Mouse (Mus musculus): ENCODE measurements around the gene Clcnka. TPM values are rescaled to one million over a fixed set of nuclear protein-coding genes. Genes with fewer than 3 reads are reported as not detected.

The Clcnka gene
- polyA plus RNA-seq, 1 experiment from 2014 or later: not detected

DNA sequence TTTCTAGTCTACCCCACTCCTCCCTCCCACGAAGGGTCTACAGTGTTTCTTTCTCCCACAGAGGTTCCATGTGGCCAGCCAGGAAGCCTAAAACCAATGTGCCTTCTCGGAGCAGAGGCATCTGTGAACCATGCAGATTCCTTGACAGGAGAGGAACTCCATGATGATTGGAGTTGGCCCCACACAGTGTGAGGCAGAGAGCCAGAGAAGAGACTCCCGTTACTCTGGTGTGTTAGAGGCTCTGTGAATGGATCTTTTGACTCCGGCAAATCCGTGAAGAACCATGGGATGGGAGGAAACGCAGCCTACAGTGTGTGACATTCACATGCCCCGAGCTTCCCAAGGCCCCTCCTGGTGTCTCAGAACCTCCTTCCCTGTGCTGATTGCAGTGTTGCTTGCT, 55.0 kb downstream of the Clcnka start:
- ATAC-seq (ENCODE audit: low FRiP score): no peak
- H3K9ac ChIP-seq (replicated peaks): no peak overlapping the region
- H3K4me1 ChIP-seq: peaks cover 4% of the 10 kb centered on the region
- no peaks in the 10 kb centered on the region for H3K9me3 ChIP-seq (replicated peaks)
- no peak overlapping the region for H3K4me2 ChIP-seq
- 65% methylated on average over 7 of the region's 7 CpGs for WGBS
- H3K27me3 ChIP-seq (replicated peaks): no peaks in the 10 kb centered on the region
- H3K27ac ChIP-seq (replicated peaks): no peak overlapping the region
- no peak overlapping the region for H3K4me3 ChIP-seq (replicated peaks)
- no peaks in the 10 kb centered on the region for H3K36me3 ChIP-seq

DNA sequence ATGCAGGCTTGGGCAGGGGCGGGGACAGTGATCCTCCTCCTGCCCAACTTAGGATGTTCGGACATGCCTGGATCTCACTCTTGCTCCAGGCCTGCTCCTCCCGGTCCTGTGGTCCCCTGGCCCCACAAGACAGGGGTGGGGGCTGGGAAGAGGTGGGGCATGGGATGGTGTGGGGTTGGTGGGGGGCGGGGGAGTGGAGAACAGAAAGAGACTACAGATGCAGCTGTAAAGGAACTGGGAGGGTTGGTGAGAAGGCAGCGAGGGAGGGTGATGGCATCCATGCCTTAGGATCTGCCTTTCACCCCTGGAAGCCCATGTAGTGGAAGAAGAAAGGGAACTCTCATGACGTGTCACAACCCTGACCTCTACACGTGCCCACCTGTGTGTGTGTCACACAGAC, 57.0 kb downstream of the Clcnka start:
- peaks cover 12% of the 10 kb centered on the region for H3K4me1 ChIP-seq
- no peak for ATAC-seq (ENCODE audit: low FRiP score)
- no peak overlapping the region for H3K4me3 ChIP-seq (replicated peaks)
- H3K9me3 ChIP-seq (replicated peaks): no peaks in the 10 kb centered on the region
- no peaks in the 10 kb centered on the region for H3K36me3 ChIP-seq
- H3K27ac ChIP-seq (replicated peaks): no peak overlapping the region
- no peak overlapping the region for H3K4me2 ChIP-seq
- no peak overlapping the region for H3K9ac ChIP-seq (replicated peaks)
- H3K27me3 ChIP-seq (replicated peaks): no peaks in the 10 kb centered on the region
- 78% methylated on average over 7 of the region's 7 CpGs for WGBS

DNA sequence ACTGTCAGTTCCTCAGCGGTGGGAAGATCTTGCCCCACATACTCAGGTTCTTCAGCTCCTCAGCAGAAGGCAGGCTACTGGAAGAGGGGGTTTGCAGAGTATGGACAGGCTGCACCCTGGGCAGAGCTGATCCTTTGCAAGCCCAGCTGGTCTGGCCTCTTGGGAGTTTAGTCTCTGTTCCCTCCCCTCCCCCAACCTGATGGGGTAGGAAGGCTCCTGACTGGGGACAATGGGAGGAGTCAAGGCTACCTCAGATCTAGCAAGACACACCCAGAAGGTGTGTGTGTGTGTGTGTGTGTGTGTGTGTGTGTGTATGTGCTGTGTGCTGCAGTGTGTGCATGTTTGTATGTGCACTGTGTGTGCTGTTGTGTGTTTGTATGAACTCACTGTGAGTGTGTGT, 59.7 kb downstream of the Clcnka start:
- H3K4me3 ChIP-seq (replicated peaks): no peak overlapping the region
- no peak for ATAC-seq (ENCODE audit: low FRiP score)
- H3K27me3 ChIP-seq (replicated peaks): no peaks in the 10 kb centered on the region
- no peak overlapping the region for H3K27ac ChIP-seq (replicated peaks)
- no peak overlapping the region for H3K9ac ChIP-seq (replicated peaks)
- H3K9me3 ChIP-seq (replicated peaks): no peaks in the 10 kb centered on the region
- 40% methylated on average over 1 of the region's 1 CpGs for WGBS
- H3K36me3 ChIP-seq: no peaks in the 10 kb centered on the region
- peaks cover 31% of the 10 kb centered on the region for H3K4me1 ChIP-seq
- no peak overlapping the region for H3K4me2 ChIP-seq

DNA sequence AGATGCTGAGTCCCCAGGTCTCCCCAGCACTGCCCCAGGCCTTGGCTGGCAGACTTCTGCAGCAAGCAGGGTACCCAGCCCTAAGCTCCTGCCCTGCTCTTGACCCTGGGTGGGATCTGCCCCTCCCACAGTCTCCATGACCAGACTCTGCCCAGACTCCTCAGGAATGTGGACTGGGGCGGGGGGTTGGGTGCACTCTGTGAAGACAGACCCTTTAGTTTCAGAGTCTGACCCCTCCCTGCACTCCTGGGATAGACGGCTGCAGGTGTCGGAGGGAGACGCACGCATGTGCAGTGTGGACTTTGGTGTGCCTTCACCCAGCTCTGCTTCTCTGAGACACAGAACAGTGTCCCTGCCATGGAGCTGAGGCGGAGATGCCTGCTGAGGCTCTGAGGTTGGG, 60.5 kb downstream of the Clcnka start:
- no peak overlapping the region for H3K27ac ChIP-seq (replicated peaks)
- 20% methylated on average over 6 of the region's 6 CpGs for WGBS
- H3K36me3 ChIP-seq: no peaks in the 10 kb centered on the region
- H3K27me3 ChIP-seq (replicated peaks): no peaks in the 10 kb centered on the region
- peaks cover 31% of the 10 kb centered on the region for H3K4me1 ChIP-seq
- H3K9me3 ChIP-seq (replicated peaks): no peaks in the 10 kb centered on the region
- H3K4me2 ChIP-seq: no peak overlapping the region
- ATAC-seq (ENCODE audit: low FRiP score): no peak
- H3K9ac ChIP-seq (replicated peaks): no peak overlapping the region
- H3K4me3 ChIP-seq (replicated peaks): no peak overlapping the region

DNA sequence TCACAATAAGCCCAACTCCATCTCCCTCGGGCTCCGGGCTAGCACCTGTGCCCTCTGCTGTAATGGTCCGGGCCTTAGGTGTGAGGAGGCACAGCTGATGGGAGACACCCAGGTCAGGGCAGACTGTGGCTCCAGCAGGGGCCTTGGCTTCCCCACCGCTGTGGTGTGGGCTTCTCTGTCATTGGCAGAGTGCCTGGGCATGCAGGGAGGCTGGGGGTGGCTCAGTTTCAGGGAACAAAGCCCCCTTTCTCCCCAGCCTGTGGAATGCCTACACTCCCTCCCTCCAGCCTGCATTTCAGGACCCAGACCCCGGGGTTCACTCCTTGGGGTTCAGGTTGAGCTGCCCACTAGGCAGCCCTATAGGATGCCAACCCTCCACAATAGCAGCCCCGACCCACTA, 62.3 kb downstream of the Clcnka start:
- Histone ChIP-seq H3K4me1 (peaks cover 31% of the 10 kb centered on the region), H3K27me3 (replicated peaks) (no peaks in the 10 kb centered on the region), H3K4me2 (no peak overlapping the region), H3K27ac (replicated peaks) (peak overlapping the region; percentile 64), H3K9me3 (replicated peaks) (no peaks in the 10 kb centered on the region), H3K9ac (replicated peaks) (no peak overlapping the region), H3K4me3 (replicated peaks) (no peak overlapping the region), H3K36me3 (no peaks in the 10 kb centered on the region)
- no peak for ATAC-seq (ENCODE audit: low FRiP score)
- WGBS: 45% methylated on average over 6 of the region's 6 CpGs

DNA sequence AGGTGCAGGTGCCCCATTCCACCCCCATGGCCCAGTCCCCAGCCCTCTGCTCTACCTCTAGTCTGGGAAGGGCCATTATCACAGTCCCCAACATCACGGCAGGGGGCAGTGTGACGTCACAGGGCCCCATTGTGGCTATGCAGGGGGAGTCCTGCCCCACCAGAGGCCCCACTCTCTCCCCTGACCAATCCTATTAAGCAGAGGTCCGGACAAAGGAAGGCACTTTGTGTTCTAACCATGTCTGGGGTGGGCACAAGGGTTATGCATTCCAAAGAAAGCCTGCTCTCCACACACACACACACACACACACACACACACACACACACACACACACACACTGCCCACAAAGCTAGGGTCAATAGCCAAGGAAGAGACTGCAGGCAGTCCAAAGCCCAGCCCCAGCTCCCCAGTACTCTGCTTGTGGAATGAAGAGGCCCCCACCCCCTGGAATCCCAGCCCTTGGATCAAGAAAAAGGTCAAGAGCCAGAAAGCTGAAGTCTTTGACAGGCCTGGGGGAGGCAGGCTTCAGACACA, 63.2 kb downstream of the Clcnka start:
- Histone ChIP-seq H3K4me1 (peaks cover 31% of the 10 kb centered on the region), H3K4me3 (replicated peaks) (no peak overlapping the region), H3K4me2 (no peak overlapping the region), H3K36me3 (no peaks in the 10 kb centered on the region), H3K27me3 (replicated peaks) (no peaks in the 10 kb centered on the region), H3K27ac (replicated peaks) (peak overlapping the region; percentile 64), H3K9ac (replicated peaks) (no peak overlapping the region), H3K9me3 (replicated peaks) (no peaks in the 10 kb centered on the region)
- ATAC-seq (ENCODE audit: low FRiP score): peak; percentile 22; the same call in 1 of the 2 replicates
- 7% methylated on average over 3 of the region's 3 CpGs for WGBS

DNA sequence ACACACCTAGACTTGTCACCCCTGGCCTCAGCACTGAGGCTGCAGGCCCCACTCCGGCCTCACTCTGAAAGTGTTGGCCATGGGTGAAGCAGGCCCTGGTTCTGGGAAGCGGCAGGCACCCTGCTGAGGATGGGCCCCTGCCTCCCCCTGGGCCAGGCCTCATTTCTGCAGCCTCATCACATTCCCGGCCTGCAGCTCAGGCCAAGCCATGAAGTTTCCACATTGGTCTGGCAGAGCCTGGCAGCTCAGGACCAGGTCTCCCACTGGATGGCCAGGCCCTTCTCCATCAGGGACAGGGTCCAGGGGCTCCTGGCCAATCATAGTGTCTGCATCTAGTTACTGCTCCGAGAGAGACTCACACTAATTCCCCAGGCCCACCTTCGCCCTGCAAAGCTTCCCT, 63.8 kb downstream of the Clcnka start:
- ATAC-seq (ENCODE audit: low FRiP score): no peak
- WGBS: 35% methylated on average over 5 of the region's 5 CpGs
- peaks cover 31% of the 10 kb centered on the region for H3K4me1 ChIP-seq

More for the DNA sequence above, 63.8 kb downstream of the Clcnka start:
- Histone ChIP-seq H3K9me3 (replicated peaks) (no peaks in the 10 kb centered on the region), H3K4me2 (no peak overlapping the region), H3K27ac (replicated peaks) (peak overlapping the region; percentile 33), H3K4me3 (replicated peaks) (no peak overlapping the region), H3K36me3 (no peaks in the 10 kb centered on the region), H3K9ac (replicated peaks) (peak overlapping the region; percentile 17; the same call in 1 of the 2 replicates), H3K27me3 (replicated peaks) (no peaks in the 10 kb centered on the region)

Small RNAs within 50 kb of the gene (microRNA-seq; reads per million reads assigned to microRNA genes)
- not detected for gene Gm25690

Other genes starting within 250 kb of the Clcnka start
- gene Rsg1, start 184.8 kb downstream of the Clcnka start, polyA plus RNA-seq (2015; fragmentation: Nextera tagmentation; extraction: Ambion mirVana): 8.9 and 9.0 TPM in 2 replicates
- 1.3 and 3.8 TPM in 2 replicates for gene Arhgef19, start 159.2 kb downstream of the Clcnka start, polyA plus RNA-seq (2015; fragmentation: Nextera tagmentation; extraction: Ambion mirVana)
- 0.87 and 1.9 TPM in 2 replicates for gene Epha2, start 97.5 kb downstream of the Clcnka start, polyA plus RNA-seq (2015; fragmentation: Nextera tagmentation; extraction: Ambion mirVana)
- gene Fam131c, start 30.5 kb downstream of the Clcnka start, polyA plus RNA-seq (2015; fragmentation: Nextera tagmentation; extraction: Ambion mirVana): 35.2 and 42.5 TPM in 2 replicates
- 0.27 TPM in 1 of 2 replicates, not detected in the other for gene Clcnkb, start 17.3 kb upstream of the Clcnka start, polyA plus RNA-seq (2015; fragmentation: Nextera tagmentation; extraction: Ambion mirVana)
- 0.31 and 1.0 TPM in 2 replicates for gene Hspb7, start 22.1 kb upstream of the Clcnka start, polyA plus RNA-seq (2015; fragmentation: Nextera tagmentation; extraction: Ambion mirVana)
- gene Srarp, start 37.4 kb upstream of the Clcnka start, polyA plus RNA-seq (2015; fragmentation: Nextera tagmentation; extraction: Ambion mirVana): 0.27 and 0.58 TPM in 2 replicates
- gene Zbtb17, start 45.9 kb upstream of the Clcnka start, polyA plus RNA-seq (2015; fragmentation: Nextera tagmentation; extraction: Ambion mirVana): 34.8 and 34.9 TPM in 2 replicates
- 13.4 and 13.7 TPM in 2 replicates for gene Spen, start 139.9 kb upstream of the Clcnka start, polyA plus RNA-seq (2015; fragmentation: Nextera tagmentation; extraction: Ambion mirVana)
- 31.0 and 32.2 TPM in 2 replicates for gene Fblim1, start 207.4 kb upstream of the Clcnka start, polyA plus RNA-seq (2015; fragmentation: Nextera tagmentation; extraction: Ambion mirVana)
- gene Tmem82, start 219.9 kb upstream of the Clcnka start, polyA plus RNA-seq (2015; fragmentation: Nextera tagmentation; extraction: Ambion mirVana): 0.18 and 0.88 TPM in 2 replicates
- gene Slc25a34, start 225.1 kb upstream of the Clcnka start, polyA plus RNA-seq (2015; fragmentation: Nextera tagmentation; extraction: Ambion mirVana): 0.10 and 0.28 TPM in 2 replicates